Mouse (Mus musculus) hindbrain, postnatal 0 days (tissue): Measurements from ENCODE around the gene Ccdc180. TPM values are rescaled to one million over a fixed set of nuclear protein-coding genes. Genes with fewer than 3 reads are reported as not detected.

ENCODE experiments used
- ATAC-seq: fragments of 200-750 bp; cut with Nextera tagmentation; 2 replicates; pipeline ENCODE4 v1.8.0; 2017; ENCODE audit warnings: mild to moderate bottlenecking, moderate TSS enrichment, moderate library complexity
- DNase-seq: peaks from one replicate; pipeline ENCODE4 v3.0.0-alpha.2; 2015; ENCODE audit warnings: low spot score
- H3K27ac ChIP-seq: fragments of 300-500 bp; sonication (generic); 2 replicates; pipeline ENCODE4 v1.5.1; 2014; ENCODE audit warnings: mild to moderate bottlenecking
- H3K27me3 ChIP-seq: fragments of 300-500 bp; sonication (generic); 2 replicates; pipeline ENCODE4 v1.6.1; 2014; ENCODE audit warnings: low read length, mixed read lengths; ENCODE audit not compliant: insufficient read depth
- H3K36me3 ChIP-seq: fragments of 300-500 bp; sonication (generic); 2 replicates; pipeline ENCODE4 v1.6.1; 2014; ENCODE audit warnings: low read length, mixed read lengths; ENCODE audit not compliant: insufficient read depth
- H3K4me1 ChIP-seq: fragments of 300-500 bp; sonication (generic); 2 replicates; pipeline ENCODE4 v1.6.1; 2014; ENCODE audit warnings: antibody characterized with exemption, low read length, mixed read lengths; ENCODE audit not compliant: insufficient read depth
- H3K4me2 ChIP-seq: fragments of 300-500 bp; sonication (generic); 2 replicates; pipeline ENCODE4 v1.6.1; 2014; ENCODE audit warnings: low read depth, mild to moderate bottlenecking, low read length, moderate library complexity, mixed read lengths
- H3K4me3 ChIP-seq: fragments of 300-500 bp; sonication (generic); 2 replicates; pipeline ENCODE4 v1.5.1; 2014; ENCODE audit warnings: low read length
- H3K9ac ChIP-seq: fragments of 300-500 bp; sonication (generic); replicated peaks from 2 replicates; pipeline ENCODE4 v1.6.1; 2014; ENCODE audit warnings: mild to moderate bottlenecking, low read length, moderate library complexity, mixed read lengths
- H3K9me3 ChIP-seq: fragments of 300-500 bp; sonication (generic); 2 replicates; pipeline ENCODE4 v1.6.1; 2016; ENCODE audit warnings: low read length, mixed read lengths
- CTCF ChIP-seq: IDR thresholded peaks from 2 replicates; pipeline ENCODE4 v1.5.1; 2016; ENCODE audit warnings: antibody characterized with exemption, control low read depth, low read depth
- WGBS: fragments of 180-500 bp; shearing (Covaris S2); extraction: QIAGEN DNeasy Blood & Tissue Kit; methylation state at CpG from one replicate; pipeline ENCODE4 v1.1.7; 2014; 5-methylcytosine and 5-hydroxymethylcytosine counted together
- polyA plus RNA-seq: library from polyadenylated mRNA; unstranded; fragments of >200 nt; fragmentation: Nextera tagmentation; extraction: Ambion mirVana; gene quantifications from 2 replicates; pipeline ENCODE4 v1.2.1, GENCODE M21; 2015
- total RNA-seq: library from RNA; depleted of rRNA; stranded (reverse); fragments of >200 nt; gene quantifications from 2 replicates; pipeline ENCODE4 v1.2.3, GENCODE M21; 2014

The Ccdc180 gene
- total and polyA plus RNA-seq, 2 experiments from 2014 or later = 0.51 to 0.63 TPM

- ATAC-seq (no peak), DNase-seq (no peak)
- no peaks in the 10 kb centered on the region for H3K36me3 ChIP-seq
- no peaks in the 10 kb centered on the region for H3K9me3 ChIP-seq
- no peaks in the 10 kb centered on the region for H3K4me1 ChIP-seq
- H3K4me3 ChIP-seq = no peak overlapping the region
- no peak overlapping the region for H3K9ac ChIP-seq
- 90% methylated on average over 13 of the region's 13 CpGs for WGBS
- no peak overlapping the region for H3K27ac ChIP-seq
- H3K27me3 ChIP-seq = no peaks in the 10 kb centered on the region
- no peak overlapping the region for H3K4me2 ChIP-seq
- TF ChIP-seq CTCF = no peak
Observed at GRCm38 (mm10) chr4:45909256-45909655, 19.2 kb downstream of the Ccdc180 start.

- peak; percentile 13 for TF ChIP-seq CTCF
- no peak overlapping the region for H3K9ac ChIP-seq
- 65% methylated on average over 4 of the region's 4 CpGs for WGBS
Observed at GRCm38 (mm10) chr4:45909924-45910323, 19.8 kb downstream of the Ccdc180 start.

GRCm38 (mm10) chr4:45911256-45911655, 21.2 kb downstream of the Ccdc180 start:
- ATAC-seq = no peak
- Histone ChIP-seq H3K4me1 (no peaks in the 10 kb centered on the region), H3K36me3 (no peaks in the 10 kb centered on the region), H3K9me3 (no peaks in the 10 kb centered on the region), H3K9ac (no peak overlapping the region), H3K27ac (no peak overlapping the region), H3K27me3 (no peaks in the 10 kb centered on the region), H3K4me2 (no peak overlapping the region), H3K4me3 (no peak overlapping the region)
- 85% methylated on average over 5 of the region's 5 CpGs for WGBS
- TF ChIP-seq CTCF = no peak
- no peak for DNase-seq

More at GRCm38 (mm10) chr4:45909924-45910323, 19.8 kb downstream of the Ccdc180 start:
- ATAC-seq (no peak), DNase-seq (no peak)
- Histone ChIP-seq H3K4me3 (no peak overlapping the region), H3K4me2 (no peak overlapping the region), H3K4me1 (no peaks in the 10 kb centered on the region), H3K36me3 (no peaks in the 10 kb centered on the region), H3K27me3 (no peaks in the 10 kb centered on the region), H3K9me3 (no peaks in the 10 kb centered on the region), H3K27ac (no peak overlapping the region)

- Histone ChIP-seq H3K36me3 (no peaks in the 10 kb centered on the region), H3K4me3 (no peak overlapping the region), H3K27me3 (no peaks in the 10 kb centered on the region), H3K9ac (no peak overlapping the region), H3K9me3 (no peaks in the 10 kb centered on the region), H3K4me2 (no peak overlapping the region), H3K4me1 (no peaks in the 10 kb centered on the region), H3K27ac (no peak overlapping the region)
- ATAC-seq (no peak), DNase-seq (no peak)
- WGBS = 91% methylated on average over 4 of the region's 4 CpGs
- no peak for TF ChIP-seq CTCF
Observed at GRCm38 (mm10) chr4:45911876-45912275, 21.8 kb downstream of the Ccdc180 start.

GRCm38 (mm10) chr4:45917091-45917490, 27.0 kb downstream of the Ccdc180 start:
- Histone ChIP-seq H3K9ac (no peak overlapping the region), H3K4me3 (no peak overlapping the region), H3K36me3 (no peaks in the 10 kb centered on the region), H3K27ac (no peak overlapping the region), H3K27me3 (no peaks in the 10 kb centered on the region), H3K4me1 (no peaks in the 10 kb centered on the region), H3K4me2 (no peak overlapping the region), H3K9me3 (no peaks in the 10 kb centered on the region)
- TF ChIP-seq CTCF = no peak
- ATAC-seq = no peak
- 43% methylated on average over 7 of the region's 7 CpGs for WGBS
- DNase-seq = no peak

- ATAC-seq = no peak
- H3K9me3 ChIP-seq = no peaks in the 10 kb centered on the region
- H3K27me3 ChIP-seq = no peaks in the 10 kb centered on the region
Observed at GRCm38 (mm10) chr4:45921663-45922435, 31.7 kb downstream of the Ccdc180 start.

GRCm38 (mm10) chr4:45924011-45924410, 33.9 kb downstream of the Ccdc180 start:
- H3K27me3 ChIP-seq = no peaks in the 10 kb centered on the region
- ATAC-seq (no peak), DNase-seq (no peak)
- no peak overlapping the region for H3K27ac ChIP-seq
- H3K4me2 ChIP-seq = no peak overlapping the region
- TF ChIP-seq CTCF = no peak
- no peaks in the 10 kb centered on the region for H3K36me3 ChIP-seq
- no peaks in the 10 kb centered on the region for H3K4me1 ChIP-seq
- 87% methylated on average over 4 of the region's 4 CpGs for whole genome bisulfite sequencing
- no peak overlapping the region for H3K9ac ChIP-seq
- H3K9me3 ChIP-seq = no peaks in the 10 kb centered on the region
- no peak overlapping the region for H3K4me3 ChIP-seq

More at GRCm38 (mm10) chr4:45921663-45922435, 31.7 kb downstream of the Ccdc180 start:
- TF ChIP-seq CTCF = no peak
- no peak overlapping the region for H3K27ac ChIP-seq
- WGBS = 91% methylated on average over 10 of the region's 10 CpGs
- DNase-seq = no peak
- no peak overlapping the region for H3K9ac ChIP-seq
- no peaks in the 10 kb centered on the region for H3K4me1 ChIP-seq
- H3K4me2 ChIP-seq = no peak overlapping the region
- no peak overlapping the region for H3K4me3 ChIP-seq
- no peaks in the 10 kb centered on the region for H3K36me3 ChIP-seq
